In genomic region chr13:44159346-44159745, GRCm38 (mm10) we compare ENCODE assay signal across 22 mouse cellular contexts.
DNase-seq lines count a peak whose midpoint lies in the region; ATAC-seq and TF ChIP-seq lines count a peak whose summit lies in the region.
"Had no signal": no experiment of that assay in that cellular context is flagged by ENCODE, and none has a peak within 500 bp of the region (broad histone marks: within the 10 kb centered on the region; RNA-seq: fewer than 3 reads in every experiment).

No protein-coding gene starts in this region.

- no peaks in the 10 kb centered on the region for H3K36me3 ChIP-seq in kidney, embryonic 14.5 days (ENCODE audit: control insufficient read depth, insufficient read depth, low read length)
- H3K36me3 ChIP-seq in kidney, postnatal 0 days (ENCODE audit: insufficient read depth, low read length): no peaks in the 10 kb centered on the region
- H3K36me3 ChIP-seq: embryonic facial prominence, embryonic 10.5 days; embryonic facial prominence, embryonic 13.5 days; forebrain, embryonic 12.5 days; forebrain, embryonic 15.5 days; hindbrain, embryonic 15.5 days had no signal

- DNase-seq in heart, adult 18-20 months: peak; percentile 25 to 30
- DNase-seq in heart, adult 8-10 months (ENCODE audit: low spot score): no peak
- no peak for DNase-seq in kidney, postnatal 4 days
- peak; percentile 68 for DNase-seq in kidney, postnatal 0 days (ENCODE audit: low spot score)
- no peak for DNase-seq in kidney, adult 8-10 months
- DNase-seq: adrenal gland, adult 8-10 months; adrenal gland, postnatal 25 days; cerebellum, adult 11-12 months; cerebellum, adult 8-10 months; cerebellum, postnatal 10 days; cerebellum, postnatal 36 days; embryo, embryonic 11 days; gastrocnemius, postnatal 10 days had no signal

- H3K9me3 ChIP-seq in kidney, embryonic 14.5 days (ENCODE audit: control insufficient read depth, low read length): no peaks in the 10 kb centered on the region
- H3K9me3 ChIP-seq in kidney, postnatal 0 days (replicated peaks; ENCODE audit: low read length): no peaks in the 10 kb centered on the region
- H3K9me3 ChIP-seq: embryonic facial prominence, embryonic 10.5 days; embryonic facial prominence, embryonic 13.5 days; forebrain, embryonic 12.5 days; forebrain, embryonic 15.5 days; hindbrain, embryonic 15.5 days had no signal

- no peaks in the 10 kb centered on the region for H3K4me1 ChIP-seq in kidney, embryonic 14.5 days (ENCODE audit: control insufficient read depth, insufficient read depth, low read length)
- no peaks in the 10 kb centered on the region for H3K4me1 ChIP-seq in kidney, postnatal 0 days (replicated peaks; ENCODE audit: insufficient read depth, low read length)
- H3K4me1 ChIP-seq: embryonic facial prominence, embryonic 10.5 days; embryonic facial prominence, embryonic 13.5 days; forebrain, embryonic 12.5 days; forebrain, embryonic 15.5 days; hindbrain, embryonic 15.5 days had no signal

- no peak for TF ChIP-seq CTCF in kidney, postnatal 0 days (IDR thresholded peaks at IDR 0.05; ENCODE audit: low read depth)

- WGBS in kidney, embryonic 14.5 days: 50% methylated on average over 2 of the region's 2 CpGs
- 55% methylated on average over 2 of the region's 2 CpGs for WGBS in kidney, postnatal 0 days

- no peak overlapping the region for H3K27ac ChIP-seq in kidney, embryonic 14.5 days (ENCODE audit: low read depth, low read length)
- H3K27ac ChIP-seq in kidney, postnatal 0 days: no peak overlapping the region
- H3K27ac ChIP-seq: embryonic facial prominence, embryonic 10.5 days; embryonic facial prominence, embryonic 13.5 days; forebrain, embryonic 12.5 days; forebrain, embryonic 15.5 days; hindbrain, embryonic 15.5 days had no signal

- ATAC-seq in kidney, embryonic 14.5 days (ENCODE audit: low FRiP score, low TSS enrichment): peak; percentile 81
- peak; percentile 29; the same call in 1 of the 2 replicates for ATAC-seq in kidney, postnatal 0 days (replicated peaks; ENCODE audit: low FRiP score, low read depth)
- ATAC-seq: activated CD4-positive, CD25-positive, alpha-beta regulatory T cell, adult 4 months; forebrain, embryonic 15.5 days; intestine, postnatal 0 days had no signal

- no peaks in the 10 kb centered on the region for H3K27me3 ChIP-seq in kidney, embryonic 14.5 days (ENCODE audit: control insufficient read depth, insufficient read depth, low read length)
- H3K27me3 ChIP-seq in kidney, postnatal 0 days (ENCODE audit: insufficient read depth, low read length): no peaks in the 10 kb centered on the region
- H3K27me3 ChIP-seq: embryonic facial prominence, embryonic 13.5 days; forebrain, embryonic 12.5 days; forebrain, embryonic 15.5 days; hindbrain, embryonic 15.5 days had no signal

- H3K4me2 ChIP-seq in kidney, embryonic 14.5 days (replicated peaks; ENCODE audit: low read depth, low read length): no peak overlapping the region
- H3K4me2 ChIP-seq in kidney, postnatal 0 days (ENCODE audit: low read length): no peak overlapping the region
- H3K4me2 ChIP-seq: embryonic facial prominence, embryonic 13.5 days; forebrain, embryonic 12.5 days; forebrain, embryonic 15.5 days; hindbrain, embryonic 15.5 days had no signal

- H3K9ac ChIP-seq in kidney, embryonic 14.5 days (ENCODE audit: low read depth, low read length): no peak overlapping the region
- no peak overlapping the region for H3K9ac ChIP-seq in kidney, postnatal 0 days (ENCODE audit: low read depth, low read length)
- H3K9ac ChIP-seq: embryonic facial prominence, embryonic 13.5 days; forebrain, embryonic 12.5 days; forebrain, embryonic 15.5 days; hindbrain, embryonic 15.5 days had no signal

- H3K4me3 ChIP-seq in kidney, embryonic 14.5 days (ENCODE audit: low read length): no peak overlapping the region
- H3K4me3 ChIP-seq in kidney, postnatal 0 days (replicated peaks; ENCODE audit: low read depth, low read length): no peak overlapping the region
- H3K4me3 ChIP-seq: embryonic facial prominence, embryonic 10.5 days; embryonic facial prominence, embryonic 13.5 days; erythroblast, embryonic 14.5 days; forebrain, embryonic 12.5 days; forebrain, embryonic 15.5 days; hindbrain, embryonic 15.5 days had no signal

Comparison
In these comparisons a context has a peak if more than half of its experiments do, and no peak if none do; other contexts are left out.
1. DNase-seq: peak in heart, adult 18-20 months (2 of 2) and kidney, postnatal 0 days (single experiment); none in heart, adult 8-10 months (single experiment), kidney, postnatal 4 days (0 of 2) and kidney, adult 8-10 months (0 of 2).